Mouse (Mus musculus): ENCODE data around the gene Gm20498. TPM values are rescaled to one million over a fixed set of nuclear protein-coding genes. Genes with fewer than 3 reads are reported as not detected.
"Not testable (repeated sequence)": the region's sequence is repeated elsewhere in the genome, so short reads cannot be mapped to it uniquely, and the experiment has no call there.

The Gm20498 gene
- polyA plus RNA-seq, 1 experiment from 2014 or later: 30.9 TPM

GRCm38 (mm10) chr12:81484212-81484611 lies 48.5 kb downstream of the Gm20498 start:
- Histone ChIP-seq H3K4me3 (peak overlapping the region; percentile 67), H3K9me3 (no peaks in the 10 kb centered on the region), H3K27ac (no peak overlapping the region), H3K9ac (peak overlapping the region; percentile 62; the same call in 1 of the 2 replicates), H3K4me1 (peaks cover 2% of the 10 kb centered on the region; the same call in 1 of the 2 replicates), H3K36me3 (no peaks in the 10 kb centered on the region), H3K4me2 (replicated peaks) (peak overlapping the region; percentile 62), H3K27me3 (replicated peaks) (no peaks in the 10 kb centered on the region)
- ATAC-seq (ENCODE audit: low FRiP score, low read depth): no peak
- WGBS: 6% methylated on average over 7 of the region's 7 CpGs

GRCm38 (mm10) chr12:81483656-81484055 lies 49.0 kb downstream of the Gm20498 start:
- peak overlapping the region; percentile 67 for H3K4me3 ChIP-seq
- peaks cover 2% of the 10 kb centered on the region; the same call in 1 of the 2 replicates for H3K4me1 ChIP-seq
- H3K27ac ChIP-seq: no peak overlapping the region
- no peak for ATAC-seq (ENCODE audit: low FRiP score, low read depth)
- no peaks in the 10 kb centered on the region for H3K36me3 ChIP-seq
- H3K27me3 ChIP-seq (replicated peaks): no peaks in the 10 kb centered on the region
- no peaks in the 10 kb centered on the region for H3K9me3 ChIP-seq
- H3K4me2 ChIP-seq (replicated peaks): peak overlapping the region; percentile 62
- WGBS: 47% methylated on average over 17 of the region's 17 CpGs
- H3K9ac ChIP-seq: 0 out of 2 replicates have a peak overlapping the region, but pooled peaks have one; percentile 17

DNA sequence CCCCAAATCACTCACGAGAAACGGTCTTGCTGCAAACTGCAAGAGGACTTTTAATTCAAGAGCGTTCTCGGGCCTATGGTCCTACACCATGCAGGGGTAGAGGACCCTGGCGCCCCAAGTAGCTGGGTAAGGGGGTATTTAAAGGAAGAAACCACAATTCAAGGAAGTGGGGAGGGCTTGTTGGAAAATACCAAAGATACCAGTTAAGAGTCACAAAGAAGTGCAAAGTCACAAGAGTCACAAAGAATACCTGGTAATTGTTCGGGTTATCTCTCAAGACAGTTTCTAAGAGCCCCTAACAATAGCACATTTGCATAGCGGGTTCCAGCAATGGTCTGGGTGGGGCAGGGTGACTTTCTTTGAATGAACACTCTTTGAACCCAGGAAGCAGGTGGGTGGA lies 73.7 kb downstream of the Gm20498 start:
- H3K27ac ChIP-seq; H3K4me2 ChIP-seq (replicated peaks); ATAC-seq (ENCODE audit: low FRiP score, low read depth); H3K4me3 ChIP-seq; H3K9ac ChIP-seq; H3K27me3 ChIP-seq (replicated peaks); H3K4me1 ChIP-seq; H3K36me3 ChIP-seq: not testable (repeated sequence)
- H3K9me3 ChIP-seq: peaks cover 12% of the 10 kb centered on the region
- whole genome bisulfite sequencing: 94% methylated on average over 7 of the region's 7 CpGs

DNA sequence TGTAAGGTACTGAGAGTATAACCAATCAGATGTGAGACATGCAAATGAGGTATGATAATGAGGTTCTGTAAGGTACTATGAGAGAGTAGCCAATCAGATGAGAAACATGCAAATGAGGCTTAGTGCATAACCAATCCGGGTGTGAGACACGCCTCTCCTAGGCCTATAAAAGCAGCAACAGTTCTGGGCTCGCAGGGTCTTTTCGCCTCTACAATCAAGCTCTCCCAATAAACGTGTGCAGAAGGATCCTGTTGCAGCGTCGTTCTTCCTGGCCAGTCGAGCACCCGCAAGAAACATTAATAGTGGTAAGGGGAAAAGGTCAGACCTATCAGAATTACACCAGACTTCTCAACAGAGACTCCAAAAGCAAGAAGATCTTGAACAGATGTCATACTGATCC lies 93.7 kb downstream of the Gm20498 start:
- not testable (repeated sequence) for ATAC-seq (ENCODE audit: low FRiP score, low read depth)

GRCm38 (mm10) chr12:81434778-81435177 lies 97.9 kb downstream of the Gm20498 start:
- ATAC-seq (ENCODE audit: low FRiP score, low read depth); H3K4me2 ChIP-seq (replicated peaks); H3K9me3 ChIP-seq; H3K4me1 ChIP-seq; H3K27me3 ChIP-seq (replicated peaks); H3K27ac ChIP-seq; H3K4me3 ChIP-seq; H3K9ac ChIP-seq: not testable (repeated sequence)
- H3K36me3 ChIP-seq: peaks cover 11% of the 10 kb centered on the region
- WGBS: 93% methylated on average over 2 of the region's 2 CpGs

More for the DNA sequence above, 93.7 kb downstream of the Gm20498 start:
- not testable (repeated sequence) for H3K36me3 ChIP-seq; H3K27me3 ChIP-seq (replicated peaks); H3K4me3 ChIP-seq; H3K4me1 ChIP-seq; H3K4me2 ChIP-seq (replicated peaks); H3K27ac ChIP-seq; H3K9ac ChIP-seq; H3K9me3 ChIP-seq
- WGBS: 94% methylated on average over 9 of the region's 9 CpGs

DNA sequence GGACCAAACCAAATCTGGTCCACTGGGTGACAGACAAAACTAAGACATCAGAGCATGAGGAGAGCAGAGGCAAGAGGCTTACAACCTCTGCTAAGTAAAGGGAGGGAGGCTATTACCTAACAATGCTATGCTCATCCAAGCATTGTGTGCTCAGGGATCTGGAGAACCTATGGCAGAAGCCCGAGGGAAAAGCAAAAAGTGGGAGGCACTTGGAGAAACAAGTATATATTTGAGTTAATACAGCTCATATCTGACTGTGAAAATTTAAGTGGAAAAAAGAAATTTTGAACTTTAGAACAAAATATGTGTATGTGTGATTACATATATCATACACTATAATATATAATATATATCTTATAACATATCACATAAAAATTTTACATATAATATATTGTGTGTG lies 110.9 kb downstream of the Gm20498 start, which contains the start of gene Adam4:
Gene Adam4, minus strand, starts transcription at position 101 of the 400 bp plus-strand sequence.
- no peak within 1 kb of the TSS for H3K4me2 ChIP-seq (replicated peaks)
- no peaks in the 10 kb centered on the region for H3K27me3 ChIP-seq (replicated peaks)
- 95% methylated on average over 1 of the region's 1 CpGs for WGBS
- peaks cover 13% of the 10 kb centered on the region for H3K36me3 ChIP-seq
- H3K4me3 ChIP-seq: no peak within 1 kb of the TSS
- H3K27ac ChIP-seq: no peak within 1 kb of the TSS
- peaks cover 21% of the 10 kb centered on the region; the same call in 1 of the 2 replicates for H3K9me3 ChIP-seq
- H3K4me1 ChIP-seq: no peaks in the 10 kb centered on the region
- no peak within 1 kb of the TSS for H3K9ac ChIP-seq
- no peak for ATAC-seq (ENCODE audit: low FRiP score, low read depth)

DNA sequence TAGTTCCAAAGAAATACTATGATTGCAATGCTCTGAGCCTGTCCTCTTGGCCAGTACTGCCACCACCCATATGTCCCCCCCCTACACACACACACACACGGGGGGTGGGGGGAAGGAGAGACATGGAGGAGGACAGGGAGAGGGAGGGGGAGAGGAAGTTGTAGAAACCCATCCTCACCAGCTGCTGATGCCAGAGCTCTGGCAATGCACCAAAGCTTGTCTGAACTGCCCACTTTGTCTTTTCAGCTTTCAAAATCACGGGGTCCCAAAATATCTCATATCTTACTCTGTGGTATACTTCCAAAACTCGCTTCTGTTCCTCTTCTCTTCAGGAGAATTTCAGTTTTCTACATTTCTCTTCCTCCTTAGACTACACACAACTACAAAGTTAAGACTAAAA lies 119.5 kb downstream of the Gm20498 start:
- ATAC-seq (ENCODE audit: low FRiP score, low read depth): no peak
- no peaks in the 10 kb centered on the region for H3K27me3 ChIP-seq (replicated peaks)
- H3K9ac ChIP-seq: no peak overlapping the region
- H3K4me3 ChIP-seq: no peak overlapping the region
- H3K9me3 ChIP-seq: no peaks in the 10 kb centered on the region
- no peaks in the 10 kb centered on the region for H3K4me1 ChIP-seq
- H3K27ac ChIP-seq: no peak overlapping the region
- H3K36me3 ChIP-seq: no peaks in the 10 kb centered on the region
- no peak overlapping the region for H3K4me2 ChIP-seq (replicated peaks)
- WGBS: 90% methylated on average over 3 of the region's 3 CpGs

- H3K36me3 ChIP-seq: no peaks in the 10 kb centered on the region
- no peak for ATAC-seq (ENCODE audit: low FRiP score, low read depth)
- H3K4me2 ChIP-seq (replicated peaks): no peak overlapping the region
- WGBS: 89% methylated on average over 3 of the region's 3 CpGs
- H3K4me3 ChIP-seq: no peak overlapping the region
- H3K4me1 ChIP-seq: no peaks in the 10 kb centered on the region
- no peak overlapping the region for H3K27ac ChIP-seq
- H3K9me3 ChIP-seq: no peaks in the 10 kb centered on the region
- no peak overlapping the region for H3K9ac ChIP-seq
- no peaks in the 10 kb centered on the region for H3K27me3 ChIP-seq (replicated peaks)
Observed at GRCm38 (mm10) chr12:81408966-81409365, 123.7 kb downstream of the Gm20498 start.

- no peaks in the 10 kb centered on the region for H3K27me3 ChIP-seq (replicated peaks)
- no peak overlapping the region for H3K9ac ChIP-seq
- H3K9me3 ChIP-seq: no peaks in the 10 kb centered on the region
- no peak overlapping the region for H3K4me3 ChIP-seq
- no peak overlapping the region for H3K27ac ChIP-seq
- no peaks in the 10 kb centered on the region for H3K36me3 ChIP-seq
- 30% methylated on average over 1 of the region's 1 CpGs for WGBS
- no peak for ATAC-seq (ENCODE audit: low FRiP score, low read depth)
- no peak overlapping the region for H3K4me2 ChIP-seq (replicated peaks)
- H3K4me1 ChIP-seq: no peaks in the 10 kb centered on the region
Observed at GRCm38 (mm10) chr12:81402187-81402586, 130.5 kb downstream of the Gm20498 start.

- H3K27ac ChIP-seq; H3K36me3 ChIP-seq; H3K9ac ChIP-seq; ATAC-seq (ENCODE audit: low FRiP score, low read depth); H3K4me1 ChIP-seq; H3K9me3 ChIP-seq; H3K27me3 ChIP-seq (replicated peaks); H3K4me2 ChIP-seq (replicated peaks); H3K4me3 ChIP-seq: not testable (repeated sequence)
- WGBS: 79% methylated on average over 1 of the region's 1 CpGs
Observed at GRCm38 (mm10) chr12:81379364-81379763, 153.3 kb downstream of the Gm20498 start, which contains the start of gene Gm4787. TSS of gene Gm4787 (minus strand) at chr12:81379464.

- WGBS: 75% methylated on average over 5 of the region's 5 CpGs
- H3K36me3 ChIP-seq: no peaks in the 10 kb centered on the region
- H3K4me1 ChIP-seq: peaks cover 23% of the 10 kb centered on the region
- ATAC-seq (ENCODE audit: low FRiP score, low read depth): no peak
- H3K4me2 ChIP-seq (replicated peaks): peak overlapping the region; percentile 93
- H3K27me3 ChIP-seq (replicated peaks): peaks cover 12% of the 10 kb centered on the region; the same call in 1 of the 2 replicates
- H3K9ac ChIP-seq: 0 out of 2 replicates have a peak overlapping the region, but pooled peaks have one; percentile 78
- H3K9me3 ChIP-seq: no peaks in the 10 kb centered on the region
- no peak overlapping the region for H3K27ac ChIP-seq
- H3K4me3 ChIP-seq: 0 out of 2 replicates have a peak overlapping the region, but pooled peaks have one; percentile 60
Observed at GRCm38 (mm10) chr12:81333841-81334240, 198.9 kb downstream of the Gm20498 start.

GRCm38 (mm10) chr12:81332875-81333421 lies 199.8 kb downstream of the Gm20498 start, which contains the start of gene Slc8a3:
TSS of gene Slc8a3 (minus strand) at chr12:81333180.
- peak within 1 kb of the TSS; percentile 60 for H3K4me3 ChIP-seq
- H3K27ac ChIP-seq: peak within 1 kb of the TSS; percentile 46; the same call in 1 of the 2 replicates
- under 1% methylated on average over 47 of the region's 47 CpGs for WGBS
- ATAC-seq (ENCODE audit: low FRiP score, low read depth): peak; percentile 78
- H3K27me3 ChIP-seq (replicated peaks): peaks cover 12% of the 10 kb centered on the region; the same call in 1 of the 2 replicates
- peak within 1 kb of the TSS; percentile 78 for H3K9ac ChIP-seq
- no peaks in the 10 kb centered on the region for H3K36me3 ChIP-seq
- peaks cover 23% of the 10 kb centered on the region for H3K4me1 ChIP-seq
- H3K9me3 ChIP-seq: no peaks in the 10 kb centered on the region
- peak within 1 kb of the TSS; percentile 93 for H3K4me2 ChIP-seq (replicated peaks)
